Mouse (Mus musculus) C2C12 (cell line): ENCODE measurements around the gene Anks1b.

Experiments used
- CTCF ChIP-seq: IDR thresholded peaks from one replicate; pipeline ENCODE4 v1.5.1; 2011; ENCODE audit not compliant: control insufficient read depth, insufficient read depth, insufficient read length
- USF1 ChIP-seq: IDR thresholded peaks from one replicate; pipeline ENCODE4 v1.6.1; 2011; ENCODE audit warnings: low read depth, mild to moderate bottlenecking, control low read depth, moderate library complexity

DNA sequence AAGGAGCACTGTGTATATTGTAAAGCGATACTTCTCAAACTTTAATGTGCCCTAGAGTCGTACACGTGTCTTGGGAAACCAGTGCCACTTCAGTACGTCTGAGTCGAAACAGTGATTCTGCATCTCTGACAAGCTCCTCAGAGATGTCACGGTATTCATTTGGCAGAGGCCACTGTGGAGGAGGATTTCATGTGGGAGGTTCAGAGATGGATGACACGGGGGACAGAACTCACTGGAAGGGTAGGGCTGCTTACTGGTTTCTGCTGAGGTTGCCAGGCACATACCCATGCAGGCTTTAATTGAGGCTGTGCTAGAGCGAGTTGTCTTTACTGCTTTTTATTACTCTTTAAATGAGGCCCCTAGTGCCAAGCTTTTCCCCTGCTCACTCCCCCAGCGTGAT is 558.7 kb downstream of the Anks1b start:
- TF ChIP-seq CTCF = no peak
- TF ChIP-seq USF1 = no peak
